Mouse (Mus musculus) neutrophil, adult 83 days (primary cell): ENCODE measurements around the gene B130006D01Rik. TPM values are rescaled to one million over a fixed set of nuclear protein-coding genes. Genes with fewer than 3 reads are reported as not detected.

Source experiments
- total RNA-seq, 2 experiments: library from RNA; stranded (reverse); gene quantifications; one replicate each; pipeline ENCODE4 v1.2.4; 2023

B130006D01Rik gene
- total RNA-seq: 1 to 10 TPM; 3.0 to 5.0 TPM

GRCm38 (mm10) chr11:95723287-95723686 lies at the start of gene B130006D01Rik:
Gene B130006D01Rik, plus strand, starts transcription at chr11:95723587.

DNA sequence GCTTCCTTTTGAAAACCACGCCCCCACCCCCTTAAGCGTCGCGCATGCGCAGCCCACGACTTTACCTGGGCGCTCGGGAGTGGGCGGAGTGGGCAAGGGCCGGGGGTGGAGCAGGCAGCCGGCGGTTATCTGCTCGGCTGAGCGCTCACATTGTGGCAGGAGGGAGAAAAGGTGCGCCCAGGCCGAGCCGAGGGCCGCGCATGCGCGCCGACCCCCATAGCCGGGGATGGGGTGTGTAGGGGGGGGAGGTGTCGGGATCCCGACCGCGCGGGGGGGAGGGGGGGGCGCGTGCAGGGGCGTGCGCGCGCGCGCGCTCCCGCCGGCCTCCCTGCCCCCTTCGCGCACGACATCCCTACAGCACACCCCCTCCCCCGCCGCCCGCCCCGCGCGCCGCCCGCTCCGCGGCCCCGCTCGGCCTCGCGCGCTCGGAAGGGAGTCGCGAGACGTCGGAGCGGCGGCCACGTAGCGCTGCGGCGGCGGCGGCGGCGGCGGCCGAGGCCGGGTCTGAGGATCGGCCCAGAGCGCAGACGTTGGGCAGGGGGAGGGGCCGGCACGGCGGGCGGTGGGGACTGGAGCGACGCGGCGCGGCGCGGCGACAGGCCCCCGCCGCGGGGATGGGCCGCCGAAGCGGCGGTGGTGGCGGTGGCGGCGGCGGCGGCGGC lies 10.7 kb upstream of the B130006D01Rik start, which contains the start of gene Zfp652:
Gene Zfp652 (plus strand): TSS at position 111 of the 662 bp plus-strand sequence.

Other genes starting within 250 kb of the B130006D01Rik start
- not detected for gene Nxph3, start 209.0 kb upstream of the B130006D01Rik start, total RNA-seq
- gene Ngfr, start 135.9 kb upstream of the B130006D01Rik start, total RNA-seq: not detected
- gene Phb, start 56.6 kb upstream of the B130006D01Rik start, total RNA-seq: 10 to 100 TPM; 22.3 to 34.8 TPM
- gene Zfp652, start 10.9 kb upstream of the B130006D01Rik start, total RNA-seq: 10 to 100 TPM; 57.8 to 64.9 TPM
- 100 to 1,000 TPM; 116 to 159 TPM for gene Phospho1, start 100.9 kb downstream of the B130006D01Rik start, total RNA-seq
- 10 to 100 TPM; 29.8 to 38.9 TPM for gene Gngt2, start 113.6 kb downstream of the B130006D01Rik start, total RNA-seq
- gene Abi3, start 118.9 kb downstream of the B130006D01Rik start, total RNA-seq: 10 to 100 TPM; 18.1 to 18.2 TPM
- gene B4galnt2, start 191.3 kb downstream of the B130006D01Rik start, total RNA-seq: not detected